Mouse (Mus musculus): Measurements from ENCODE around the gene Pbxip1.

The Pbxip1 gene

GRCm38 (mm10) chr3:89436176-89437113 is at the start of gene Pbxip1:
Pbxip1 (plus strand) TSS chr3:89436706.
- in situ Hi-C loops (cut with MboI): no loop called here

- in situ Hi-C loops (cut with MboI): no loop called here
These were observed 48.9 kb upstream of the Pbxip1 start for GRCm38 (mm10) chr3:89387632-89388031.

- in situ Hi-C loops (cut with MboI): no loop called here
These were observed 48.2 kb upstream of the Pbxip1 start for GRCm38 (mm10) chr3:89388134-89388881.

GRCm38 (mm10) chr3:89388901-89389740 is 47.4 kb upstream of the Pbxip1 start:
- in situ Hi-C loops (cut with MboI): no loop called here

GRCm38 (mm10) chr3:89390111-89390515 is 46.4 kb upstream of the Pbxip1 start:
- in situ Hi-C loops (cut with MboI): no loop called here

GRCm38 (mm10) chr3:89390699-89391662 is 45.5 kb upstream of the Pbxip1 start:
- in situ Hi-C loops (cut with MboI): no loop called here

- in situ Hi-C loops (cut with MboI): no loop called here
These were observed 44.6 kb upstream of the Pbxip1 start for GRCm38 (mm10) chr3:89391663-89392511.

GRCm38 (mm10) chr3:89392871-89393311 is 43.6 kb upstream of the Pbxip1 start:
- in situ Hi-C loops (cut with MboI): no loop called here

- in situ Hi-C loops (cut with MboI): no loop called here
These were observed 42.9 kb upstream of the Pbxip1 start for GRCm38 (mm10) chr3:89393605-89394004.

GRCm38 (mm10) chr3:89394006-89394893 is 42.3 kb upstream of the Pbxip1 start, which contains the start of gene Zbtb7b:
Zbtb7b (minus strand) TSS chr3:89394776.
- in situ Hi-C loops (cut with MboI): no loop called here

- in situ Hi-C loops (cut with MboI): no loop called here
These were observed 41.6 kb upstream of the Pbxip1 start for GRCm38 (mm10) chr3:89394894-89395256.

GRCm38 (mm10) chr3:89395419-89395805 is 41.1 kb upstream of the Pbxip1 start:
- in situ Hi-C loops (cut with MboI): no loop called here

- in situ Hi-C loops (cut with MboI): no loop called here
These were observed 40.5 kb upstream of the Pbxip1 start for GRCm38 (mm10) chr3:89395806-89396653.

- in situ Hi-C loops (cut with MboI): no loop called here
These were observed 39.9 kb upstream of the Pbxip1 start for GRCm38 (mm10) chr3:89396654-89397005.

GRCm38 (mm10) chr3:89401329-89401728 is 35.2 kb upstream of the Pbxip1 start:
- in situ Hi-C loops (cut with MboI): no loop called here

GRCm38 (mm10) chr3:89402693-89403092 is 33.8 kb upstream of the Pbxip1 start, which contains the start of gene Lenep:
Lenep (minus strand) TSS chr3:89402793.
- in situ Hi-C loops (cut with MboI): no loop called here

GRCm38 (mm10) chr3:89406887-89407286 is 29.6 kb upstream of the Pbxip1 start:
- in situ Hi-C loops (cut with MboI): no loop called here

GRCm38 (mm10) chr3:89408448-89408847 is 28.1 kb upstream of the Pbxip1 start:
- in situ Hi-C loops (cut with MboI): no loop called here

Data from mature B cell (primary cell).